Mouse (Mus musculus) heart, embryonic 13.5 days (tissue): ENCODE measurements around the gene Tnrc6c. TPM values are rescaled to one million over a fixed set of nuclear protein-coding genes. Genes with fewer than 3 reads are reported as not detected.

ENCODE experiments used
- ATAC-seq: fragments of 200-750 bp; cut with Nextera tagmentation; 2 replicates; pipeline ENCODE4 v1.8.0; 2017; ENCODE audit warnings: moderate TSS enrichment; ENCODE audit not compliant: insufficient number of reproducible peaks, low FRiP score, low TSS enrichment; ENCODE audit errors: extremely low read depth
- H3K27ac ChIP-seq: fragments of 300-500 bp; sonication (generic); replicated peaks from 2 replicates; pipeline ENCODE4 v1.5.1; 2015; ENCODE audit warnings: moderate library complexity, mild to moderate bottlenecking, inconsistent platforms
- H3K27me3 ChIP-seq: fragments of 300-500 bp; sonication (generic); replicated peaks from 2 replicates; pipeline ENCODE4 v1.6.1; 2015; ENCODE audit warnings: mild to moderate bottlenecking, inconsistent platforms
- H3K36me3 ChIP-seq: fragments of 300-500 bp; sonication (generic); 2 replicates; pipeline ENCODE4 v1.6.1; 2015; ENCODE audit warnings: mild to moderate bottlenecking, inconsistent platforms
- H3K4me1 ChIP-seq: fragments of 300-500 bp; sonication (generic); 2 replicates; pipeline ENCODE4 v1.6.1; 2015; ENCODE audit warnings: inconsistent platforms
- H3K4me2 ChIP-seq: fragments of 300-500 bp; sonication (generic); 2 replicates; pipeline ENCODE4 v1.6.1; 2015; ENCODE audit warnings: inconsistent platforms, mild to moderate bottlenecking, moderate library complexity
- H3K4me3 ChIP-seq: fragments of 300-500 bp; sonication (generic); 2 replicates; pipeline ENCODE4 v1.5.1; 2015; ENCODE audit warnings: moderate library complexity, mild to moderate bottlenecking, inconsistent platforms
- H3K9ac ChIP-seq: fragments of 300-500 bp; sonication (generic); 2 replicates; pipeline ENCODE4 v1.6.1; 2015; ENCODE audit warnings: inconsistent platforms, mild to moderate bottlenecking, moderate library complexity
- H3K9me3 ChIP-seq: fragments of 300-500 bp; sonication (generic); 2 replicates; pipeline ENCODE4 v1.6.1; 2016; ENCODE audit warnings: inconsistent platforms
- WGBS: fragments of 180-500 bp; shearing (Covaris S2); methylation state at CpG from one replicate; pipeline ENCODE4 v1.1.7; 2015; ENCODE audit warnings: mixed read lengths; 5-methylcytosine and 5-hydroxymethylcytosine counted together
- polyA plus RNA-seq: library from polyadenylated mRNA; unstranded; fragments of >200 nt; fragmentation: Nextera tagmentation; extraction: Ambion mirVana; gene quantifications from 2 replicates; pipeline ENCODE4 v1.2.1, GENCODE M21; 2015

Tnrc6c gene
- polyA plus RNA-seq, 1 experiment from 2014 or later, result 6.0 TPM

- Histone ChIP-seq H3K27me3 (no peaks in the 10 kb centered on the region), H3K27ac (peak overlapping the region; percentile 82), H3K4me3 (no peak overlapping the region), H3K9ac (peak overlapping the region; percentile 53), H3K4me1 (peaks cover 49% of the 10 kb centered on the region), H3K36me3 (no peaks in the 10 kb centered on the region), H3K9me3 (no peaks in the 10 kb centered on the region), H3K4me2 (peak overlapping the region; percentile 44; the same call in 1 of the 2 replicates)
- WGBS, result 45% methylated on average over 3 of the region's 3 CpGs
- no peak for ATAC-seq
Observed at GRCm38 (mm10) chr11:117677111-117677510, 23.0 kb downstream of the Tnrc6c start.

GRCm38 (mm10) chr11:117677594-117677993, 23.5 kb downstream of the Tnrc6c start:
- H3K27ac ChIP-seq, result peak overlapping the region; percentile 82
- H3K4me2 ChIP-seq, result no peak overlapping the region
- no peak for ATAC-seq
- WGBS, result 82% methylated on average over 3 of the region's 3 CpGs
- no peaks in the 10 kb centered on the region for H3K27me3 ChIP-seq
- no peak overlapping the region for H3K4me3 ChIP-seq
- no peaks in the 10 kb centered on the region for H3K9me3 ChIP-seq
- no peak overlapping the region; the same call in 1 of the 2 replicates for H3K9ac ChIP-seq
- H3K36me3 ChIP-seq, result no peaks in the 10 kb centered on the region
- peaks cover 54% of the 10 kb centered on the region for H3K4me1 ChIP-seq

DNA sequence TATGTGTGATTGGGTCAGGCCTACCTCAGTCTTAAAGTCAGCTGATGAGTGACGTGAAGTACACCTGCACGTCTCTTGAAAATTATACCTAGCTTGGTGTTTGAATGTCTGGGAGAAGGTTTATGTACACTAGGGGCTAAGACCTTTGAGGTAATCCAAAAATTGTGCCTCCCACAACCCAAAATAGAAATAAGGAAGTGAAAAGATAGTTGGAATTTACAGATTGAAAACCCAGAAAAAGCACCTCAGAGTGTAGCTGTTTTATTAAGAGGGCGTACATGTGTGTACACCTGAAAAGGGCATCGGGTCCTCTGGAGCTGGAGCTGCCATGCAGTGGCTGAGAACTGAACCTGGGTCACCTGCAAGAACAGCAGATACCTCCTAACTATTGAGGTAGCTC, 24.1 kb downstream of the Tnrc6c start:
- no peak overlapping the region for H3K9ac ChIP-seq
- 85% methylated on average over 4 of the region's 4 CpGs for whole genome bisulfite sequencing
- ATAC-seq, result no peak
- H3K4me3 ChIP-seq, result no peak overlapping the region
- H3K4me1 ChIP-seq, result peaks cover 60% of the 10 kb centered on the region
- no peaks in the 10 kb centered on the region for H3K27me3 ChIP-seq
- no peaks in the 10 kb centered on the region for H3K9me3 ChIP-seq
- no peak overlapping the region for H3K27ac ChIP-seq
- H3K4me2 ChIP-seq, result no peak overlapping the region
- H3K36me3 ChIP-seq, result no peaks in the 10 kb centered on the region

- no peaks in the 10 kb centered on the region for H3K9me3 ChIP-seq
- 40% methylated on average over 2 of the region's 2 CpGs for WGBS
- H3K27me3 ChIP-seq, result no peaks in the 10 kb centered on the region
- H3K27ac ChIP-seq, result no peak overlapping the region
- H3K4me1 ChIP-seq, result peaks cover 60% of the 10 kb centered on the region
- H3K9ac ChIP-seq, result no peak overlapping the region
- ATAC-seq, result no peak
- H3K4me2 ChIP-seq, result no peak overlapping the region
- no peak overlapping the region for H3K4me3 ChIP-seq
- H3K36me3 ChIP-seq, result no peaks in the 10 kb centered on the region
Observed at GRCm38 (mm10) chr11:117678740-117679139, 24.7 kb downstream of the Tnrc6c start.

DNA sequence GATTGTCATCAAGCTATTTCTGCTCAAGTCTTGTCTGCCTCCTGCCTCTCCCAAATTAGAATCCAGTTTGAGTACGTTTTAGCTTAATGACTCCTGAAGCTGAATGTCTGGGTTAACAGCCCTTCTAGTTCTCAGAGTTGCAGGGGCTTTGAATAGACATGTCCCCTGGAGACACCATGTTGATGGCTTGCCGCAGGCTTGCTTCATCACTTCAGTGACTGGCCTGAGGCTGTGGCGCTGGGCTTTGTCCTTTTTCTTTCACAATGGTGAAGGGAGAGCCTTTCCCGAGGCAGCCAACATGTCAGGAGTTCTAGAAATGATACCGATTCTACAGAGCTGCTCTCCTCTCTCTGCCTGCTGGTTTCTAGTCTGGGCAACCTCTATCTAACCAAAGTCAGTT, 30.6 kb downstream of the Tnrc6c start:
- Histone ChIP-seq H3K4me1 (peaks cover 65% of the 10 kb centered on the region), H3K9ac (no peak overlapping the region), H3K4me2 (no peak overlapping the region), H3K27me3 (no peaks in the 10 kb centered on the region), H3K36me3 (no peaks in the 10 kb centered on the region), H3K4me3 (no peak overlapping the region), H3K27ac (no peak overlapping the region), H3K9me3 (no peaks in the 10 kb centered on the region)
- no peak for ATAC-seq
- 38% methylated on average over 5 of the region's 5 CpGs for WGBS

DNA sequence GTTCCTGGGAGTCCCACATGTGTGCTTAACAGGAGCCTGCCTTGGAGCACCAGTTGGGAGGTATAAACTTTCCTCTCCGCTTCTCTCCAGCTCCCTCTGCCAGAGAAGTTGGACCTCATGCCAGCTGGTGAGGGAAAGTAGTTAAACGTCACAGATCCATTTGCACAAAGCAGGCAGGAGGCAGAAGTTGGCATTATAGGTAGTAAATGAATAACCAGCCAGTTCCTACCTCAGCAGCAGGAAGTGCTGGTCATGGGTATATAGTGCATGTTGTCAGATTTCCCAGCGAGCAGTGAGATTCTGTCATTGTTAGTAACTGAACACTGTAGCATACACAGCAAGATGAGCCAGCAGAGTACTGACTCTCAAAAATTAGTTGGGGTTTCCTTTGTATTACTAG, 31.4 kb downstream of the Tnrc6c start:
- Histone ChIP-seq H3K27ac (no peak overlapping the region), H3K4me3 (no peak overlapping the region), H3K9me3 (no peaks in the 10 kb centered on the region), H3K27me3 (no peaks in the 10 kb centered on the region), H3K9ac (no peak overlapping the region), H3K36me3 (no peaks in the 10 kb centered on the region), H3K4me2 (no peak overlapping the region), H3K4me1 (peaks cover 68% of the 10 kb centered on the region)
- ATAC-seq, result no peak
- WGBS, result 66% methylated on average over 3 of the region's 3 CpGs

- ATAC-seq, result no peak
- Histone ChIP-seq H3K4me1 (peaks cover 68% of the 10 kb centered on the region), H3K27me3 (no peaks in the 10 kb centered on the region), H3K4me2 (no peak overlapping the region), H3K9me3 (no peaks in the 10 kb centered on the region), H3K36me3 (no peaks in the 10 kb centered on the region), H3K4me3 (no peak overlapping the region), H3K27ac (no peak overlapping the region), H3K9ac (no peak overlapping the region)
- 64% methylated on average over 8 of the region's 8 CpGs for WGBS
Observed at GRCm38 (mm10) chr11:117686021-117686420, 31.9 kb downstream of the Tnrc6c start.

DNA sequence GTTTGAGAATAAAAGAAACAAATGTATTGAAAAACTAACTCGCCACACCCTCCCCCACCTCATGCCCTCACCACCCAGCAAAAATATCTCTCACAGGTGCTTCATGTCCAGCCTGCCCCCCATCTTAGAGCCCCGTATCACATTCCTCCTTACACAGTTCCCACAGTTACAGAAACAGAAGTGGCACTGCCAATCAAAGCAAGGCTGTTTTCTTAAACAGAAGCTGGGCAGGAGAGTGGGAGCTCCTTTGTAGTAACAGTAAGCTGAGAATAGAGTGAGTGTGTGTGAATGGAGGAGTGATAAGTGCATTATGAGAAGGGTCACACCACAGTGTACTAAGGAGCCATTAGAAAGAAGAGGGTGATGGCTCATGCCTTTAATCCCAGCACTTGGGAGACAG, 34.5 kb downstream of the Tnrc6c start:
- no peak overlapping the region for H3K4me3 ChIP-seq
- no peaks in the 10 kb centered on the region for H3K27me3 ChIP-seq
- H3K9ac ChIP-seq, result no peak overlapping the region
- H3K36me3 ChIP-seq, result no peaks in the 10 kb centered on the region
- 62% methylated on average over 2 of the region's 2 CpGs for WGBS
- H3K4me1 ChIP-seq, result peaks cover 72% of the 10 kb centered on the region
- no peak overlapping the region for H3K27ac ChIP-seq
- no peak overlapping the region for H3K4me2 ChIP-seq
- no peaks in the 10 kb centered on the region for H3K9me3 ChIP-seq
- ATAC-seq, result no peak

DNA sequence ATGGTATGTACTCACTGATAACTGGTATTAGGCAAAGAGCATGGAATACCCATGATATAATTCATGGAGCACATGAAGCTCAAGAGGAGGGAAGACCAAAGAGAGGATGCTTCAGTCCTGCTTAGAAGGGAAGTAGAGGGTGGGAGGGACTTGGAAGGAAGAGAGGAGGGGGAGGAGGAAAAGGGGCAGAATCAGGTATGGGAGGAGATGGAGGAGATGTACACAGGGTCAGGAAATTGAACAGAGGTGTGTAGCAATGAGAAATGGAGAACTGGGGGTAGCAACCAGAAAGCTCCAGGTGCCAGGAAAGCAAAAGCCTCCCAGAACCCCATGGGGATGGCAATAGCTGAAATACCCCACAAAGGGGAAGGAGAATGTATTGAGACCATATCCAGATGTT, 37.2 kb downstream of the Tnrc6c start:
- no peak overlapping the region for H3K4me3 ChIP-seq
- no peaks in the 10 kb centered on the region for H3K9me3 ChIP-seq
- no peaks in the 10 kb centered on the region for H3K36me3 ChIP-seq
- H3K4me1 ChIP-seq, result peaks cover 72% of the 10 kb centered on the region
- no peak overlapping the region for H3K4me2 ChIP-seq
- H3K27ac ChIP-seq, result no peak overlapping the region
- ATAC-seq, result no peak
- H3K27me3 ChIP-seq, result no peaks in the 10 kb centered on the region
- no peak overlapping the region for H3K9ac ChIP-seq

DNA sequence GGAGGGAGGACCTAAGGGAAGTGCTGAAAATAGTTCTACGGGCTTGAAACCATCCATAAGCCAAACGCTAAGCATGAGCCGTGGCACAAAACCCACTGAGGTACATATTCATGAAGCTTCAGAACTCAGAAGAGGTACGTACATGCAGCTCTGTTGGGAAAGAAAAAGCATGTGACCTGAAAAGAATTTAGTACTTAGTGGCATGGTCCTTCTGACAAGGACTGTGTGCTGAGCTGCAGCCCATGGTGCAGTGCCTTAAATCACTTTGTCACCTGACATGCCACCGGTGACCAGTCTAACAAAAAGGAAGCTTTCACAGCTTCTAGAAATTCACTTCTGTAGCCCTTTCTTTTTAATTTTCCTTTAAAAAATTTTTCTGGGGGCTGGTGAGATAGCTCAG, 40.0 kb downstream of the Tnrc6c start:
- H3K9ac ChIP-seq, result no peak overlapping the region
- no peaks in the 10 kb centered on the region for H3K9me3 ChIP-seq
- no peaks in the 10 kb centered on the region for H3K27me3 ChIP-seq
- H3K27ac ChIP-seq, result peak overlapping the region; percentile 33; the same call in 1 of the 2 replicates
- WGBS, result 50% methylated on average over 5 of the region's 5 CpGs
- H3K4me3 ChIP-seq, result no peak overlapping the region
- peaks cover 64% of the 10 kb centered on the region for H3K4me1 ChIP-seq
- no peak for ATAC-seq
- H3K36me3 ChIP-seq, result no peaks in the 10 kb centered on the region
- H3K4me2 ChIP-seq, result no peak overlapping the region

GRCm38 (mm10) chr11:117696585-117696984, 42.5 kb downstream of the Tnrc6c start:
- Histone ChIP-seq H3K27ac (no peak overlapping the region), H3K4me1 (peaks cover 65% of the 10 kb centered on the region), H3K27me3 (no peaks in the 10 kb centered on the region), H3K4me3 (no peak overlapping the region), H3K4me2 (no peak overlapping the region), H3K9ac (no peak overlapping the region), H3K9me3 (no peaks in the 10 kb centered on the region), H3K36me3 (peaks cover 2% of the 10 kb centered on the region)
- ATAC-seq, result no peak
- 57% methylated on average over 6 of the region's 6 CpGs for WGBS

DNA sequence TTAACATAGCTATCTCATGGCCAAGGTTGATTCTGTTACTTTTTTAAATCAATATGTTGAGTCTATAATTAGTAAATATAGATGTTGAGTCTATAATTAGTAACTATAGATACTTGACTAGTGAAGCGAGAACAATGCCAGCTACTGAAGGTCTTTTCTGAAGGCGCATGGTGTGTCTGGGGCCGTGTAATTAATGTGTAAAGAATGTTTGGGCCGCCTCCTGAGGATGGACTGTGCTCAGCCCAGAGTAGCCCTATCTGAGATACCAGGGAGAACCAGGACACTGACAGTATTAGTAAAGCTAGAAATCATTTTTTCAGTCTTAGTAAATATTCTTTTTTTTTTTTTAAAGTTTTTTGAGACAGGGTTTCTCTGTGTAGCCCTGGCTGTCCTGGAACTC, 46.8 kb downstream of the Tnrc6c start:
- no peak overlapping the region for H3K27ac ChIP-seq
- no peaks in the 10 kb centered on the region for H3K27me3 ChIP-seq
- no peak overlapping the region for H3K4me2 ChIP-seq
- H3K36me3 ChIP-seq, result peaks cover 24% of the 10 kb centered on the region
- no peak overlapping the region for H3K9ac ChIP-seq
- WGBS, result 59% methylated on average over 4 of the region's 4 CpGs
- no peak overlapping the region for H3K4me3 ChIP-seq
- peaks cover 30% of the 10 kb centered on the region for H3K4me1 ChIP-seq
- H3K9me3 ChIP-seq, result peaks cover 2% of the 10 kb centered on the region; the same call in 1 of the 2 replicates
- no peak for ATAC-seq
